Mouse (Mus musculus): ENCODE measurements around the gene Olfr105-ps.

The Olfr105-ps gene

DNA sequence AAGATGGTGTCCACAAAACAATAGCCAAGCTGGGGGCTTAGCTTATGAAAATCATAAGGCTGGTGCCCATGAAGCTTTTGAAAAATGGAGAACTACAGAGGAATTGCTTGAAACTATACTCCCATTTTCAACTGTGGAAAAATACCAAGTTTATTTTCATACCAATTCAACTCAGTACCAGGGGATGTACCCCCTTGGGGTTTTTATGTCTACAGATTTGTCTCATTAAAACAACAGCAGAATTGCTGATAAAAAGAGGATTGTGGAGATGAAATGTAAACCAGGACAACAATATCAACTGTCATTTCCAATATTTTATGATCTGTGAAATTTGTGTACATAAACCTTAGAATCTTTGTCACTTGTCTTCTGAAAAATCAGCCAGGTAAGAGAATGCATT lies at the start of gene Olfr105-ps:
Gene Olfr105-ps, plus strand, starts transcription at position 301 of the 400 bp plus-strand sequence.
- no peak for DNase-seq (ENCODE audit: low spot score)

DNA sequence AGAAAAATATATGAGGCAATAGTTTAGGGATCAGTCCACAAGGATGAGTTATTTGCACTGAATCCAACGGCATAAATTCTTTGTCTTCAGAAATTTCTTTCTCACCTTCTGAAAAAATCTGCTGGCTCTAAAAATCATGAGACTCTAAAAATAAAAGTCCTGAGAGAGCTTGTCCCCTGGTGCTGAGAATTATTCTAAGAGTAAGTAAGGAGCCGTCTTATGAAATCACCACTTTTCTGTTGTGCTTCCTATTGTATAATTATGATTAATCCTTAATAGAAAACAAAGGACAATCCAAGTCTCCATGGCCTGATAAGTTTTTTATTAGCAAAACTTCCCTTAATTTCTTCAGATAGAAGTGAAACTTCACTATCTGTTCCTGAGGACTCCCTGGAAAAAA lies 39.2 kb upstream of the Olfr105-ps start, which contains the start of gene Olfr103:
Gene Olfr103, minus strand, starts transcription at position 101 of the 400 bp plus-strand sequence.
- no peak for DNase-seq (ENCODE audit: low spot score)

DNA sequence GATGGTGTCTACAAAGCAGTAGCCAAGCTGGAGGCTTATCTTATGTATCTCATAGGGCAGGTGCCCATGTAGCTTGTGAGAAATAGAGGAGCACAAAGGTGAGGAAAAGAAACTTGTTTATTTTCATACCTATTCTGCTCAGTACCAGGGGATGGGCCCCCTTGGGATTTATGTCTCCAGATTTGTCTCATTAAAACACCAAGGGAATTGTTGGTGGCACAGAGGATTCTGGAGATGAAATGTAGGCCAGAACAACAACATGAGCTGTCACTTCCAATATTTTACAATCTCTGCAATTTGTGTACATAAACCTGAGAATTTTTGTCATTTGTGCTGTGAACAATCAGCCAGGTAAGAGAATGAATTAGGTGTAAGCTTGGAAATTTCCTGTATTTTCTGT lies 19.6 kb upstream of the Olfr105-ps start, which contains the start of gene Olfr104-ps:
Gene Olfr104-ps, plus strand, starts transcription at position 301 of the 400 bp plus-strand sequence.
- no peak for DNase-seq (ENCODE audit: low spot score)

DNA sequence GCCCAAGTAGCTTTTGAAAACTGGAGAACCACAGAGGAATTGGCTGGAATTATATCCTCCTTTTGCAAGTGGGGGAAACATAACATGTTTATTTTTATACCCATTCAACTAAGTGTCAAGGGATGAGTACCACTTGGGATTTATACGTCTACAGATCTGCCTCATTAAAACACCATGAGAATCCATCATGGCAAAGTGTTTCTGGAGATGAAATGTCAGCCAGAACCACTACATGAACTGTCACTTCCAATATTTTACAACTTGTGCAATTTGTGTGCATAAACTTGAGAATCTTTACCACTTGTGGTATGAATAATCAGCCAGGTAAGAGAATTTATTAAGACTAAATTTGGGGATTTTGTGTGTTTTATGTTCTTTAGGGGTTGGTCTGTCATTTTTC lies 11.3 kb downstream of the Olfr105-ps start, which contains the start of gene Olfr106-ps:
Gene Olfr106-ps, plus strand, starts transcription at position 301 of the 400 bp plus-strand sequence.
- DNase-seq (ENCODE audit: low spot score) = no peak

DNA sequence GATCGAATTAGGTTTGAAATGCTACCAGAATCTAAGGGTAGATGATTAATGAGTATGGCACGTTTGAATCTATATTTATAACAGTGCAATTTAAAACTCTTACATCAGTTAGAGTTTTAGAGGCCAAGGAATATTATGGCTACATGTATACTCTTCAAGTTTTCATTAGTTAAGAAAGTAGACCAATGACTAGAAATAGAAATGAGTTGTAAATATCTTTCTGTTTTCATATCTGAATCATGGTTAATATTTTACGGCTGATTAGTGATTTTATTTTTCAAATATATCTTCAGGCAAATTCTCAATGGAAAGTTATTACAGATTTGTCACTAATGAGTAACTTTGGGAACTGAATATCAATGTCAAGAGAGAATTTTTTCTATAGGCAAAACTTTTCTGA lies 20.1 kb downstream of the Olfr105-ps start, which contains the start of gene Olfr107:
Gene Olfr107, plus strand, starts transcription at position 301 of the 400 bp plus-strand sequence.
- DNase-seq (ENCODE audit: low spot score) = no peak

DNA sequence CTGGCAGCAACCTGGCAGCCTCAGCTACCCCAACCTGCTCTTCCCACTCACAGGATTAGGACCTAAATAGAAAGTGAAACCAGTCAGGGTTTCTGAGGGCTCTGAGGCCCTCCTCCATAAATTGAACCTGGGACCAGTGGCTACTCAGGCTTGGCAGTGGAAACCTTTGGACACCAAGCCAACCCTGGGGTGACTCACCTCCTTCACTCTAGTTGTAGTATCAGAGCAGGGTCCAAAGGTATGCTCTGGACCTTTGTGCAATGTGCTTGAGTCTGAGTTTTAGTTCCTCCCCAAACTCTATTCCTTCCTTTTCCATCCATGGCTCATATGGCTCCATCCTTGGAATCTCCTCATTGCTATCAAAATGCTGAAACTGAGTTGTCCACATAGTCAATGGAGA lies 34.5 kb downstream of the Olfr105-ps start:
- DNase-seq (ENCODE audit: low spot score) = no peak
